Mouse (Mus musculus) liver, adult 2 months (tissue): ENCODE results near the gene Slc48a1.

Experiments used
- CTCF ChIP-seq: fragments of 200-500 bp; IDR thresholded peaks from 2 replicates; pipeline ENCODE4 v1.5.1; 2011; ENCODE audit warnings: low read depth, low read length, control low read depth
- POLR2A ChIP-seq: fragments of 200-500 bp; IDR thresholded peaks from 2 replicates; pipeline ENCODE4 v1.6.1; 2011; ENCODE audit warnings: low read length, control low read depth; ENCODE audit not compliant: insufficient read depth; ENCODE audit errors: extremely low read depth

- no peak for TF ChIP-seq CTCF
- no peak for TF ChIP-seq POLR2A
Measured at GRCm38 (mm10) chr15:97836894-97837247, 58.6 kb downstream of the Slc48a1 start.
